Mouse (Mus musculus): ENCODE measurements around the gene Daxx. TPM values are rescaled to one million over a fixed set of nuclear protein-coding genes. Genes with fewer than 3 reads are reported as not detected.
"Not testable (repeated sequence)": the region's sequence is repeated elsewhere in the genome, so short reads cannot be mapped to it uniquely, and the experiment has no call there.

Gene Daxx
- polyA plus RNA-seq, 1 experiment from 2014 or later, result 66.8 TPM

GRCm38 (mm10) chr17:33889941-33890532, 19.2 kb upstream of the Daxx start:
- DNase-seq (ENCODE audit: low spot score), result peak; percentile 30
- not testable (repeated sequence) for H3K27ac ChIP-seq (replicated peaks; ENCODE audit: low read depth, low read length); H3K27me3 ChIP-seq (ENCODE audit: control insufficient read depth, insufficient read depth, low read length); H3K4me1 ChIP-seq (ENCODE audit: control insufficient read depth, insufficient read depth, low read length); H3K9me3 ChIP-seq (ENCODE audit: control insufficient read depth, low read length); H3K36me3 ChIP-seq (ENCODE audit: control insufficient read depth, insufficient read depth, low read length)
- Histone ChIP-seq H3K4me2 (ENCODE audit: low read depth, severe bottlenecking) (peak overlapping the region; percentile 60), H3K9ac (ENCODE audit: low read length) (peak overlapping the region; percentile 73), H3K4me3 (ENCODE audit: low read depth, low read length) (peak overlapping the region; percentile 60)
- WGBS, result under 1% methylated on average over 38 of the region's 44 CpGs
- peak; percentile 54; the same call in 1 of the 2 replicates for ATAC-seq (ENCODE audit: insufficient number of reproducible peaks, low FRiP score, low TSS enrichment, low read depth)

DNA sequence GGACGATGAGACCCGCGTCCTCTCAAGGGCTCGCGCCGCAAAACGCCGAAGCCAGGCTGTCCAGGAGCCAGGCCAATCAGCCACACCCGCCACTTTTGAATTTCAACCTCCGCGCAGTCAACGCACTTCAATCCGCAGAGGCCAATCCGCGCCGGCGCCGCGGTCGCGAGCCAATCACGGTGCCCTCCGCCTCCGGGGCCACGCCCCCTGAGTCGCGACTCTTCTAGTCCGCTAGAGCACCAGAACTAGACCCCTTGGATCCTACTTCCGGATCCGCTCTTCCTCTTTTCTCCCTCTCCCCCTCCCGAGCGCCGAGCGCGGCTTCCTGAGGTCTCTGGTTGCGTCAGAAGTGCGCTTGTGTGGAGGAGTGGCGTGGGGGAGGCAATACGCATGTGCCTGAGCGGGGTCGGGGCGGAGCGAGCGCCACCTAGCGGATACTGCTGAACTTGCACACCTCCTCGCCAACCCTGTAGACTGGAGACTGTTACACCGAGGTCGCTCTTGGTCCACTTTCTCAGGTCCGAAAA, 18.6 kb upstream of the Daxx start, which contains the start of gene Kifc1:
Gene Kifc1, minus strand, starts transcription at position 129 of the 527 bp plus-strand sequence.
- Histone ChIP-seq H3K27ac (replicated peaks; ENCODE audit: low read depth, low read length) (no peak within 1 kb of the TSS; the same call in 1 of the 2 replicates), H3K9me3 (ENCODE audit: control insufficient read depth, low read length) (no peaks in the 10 kb centered on the region), H3K9ac (ENCODE audit: low read length) (peak within 1 kb of the TSS; percentile 73), H3K4me1 (ENCODE audit: control insufficient read depth, insufficient read depth, low read length) (no peaks in the 10 kb centered on the region), H3K27me3 (ENCODE audit: control insufficient read depth, insufficient read depth, low read length) (no peaks in the 10 kb centered on the region), H3K4me3 (ENCODE audit: low read depth, low read length) (peak within 1 kb of the TSS; percentile 60), H3K4me2 (ENCODE audit: low read depth, severe bottlenecking) (peak within 1 kb of the TSS; percentile 60), H3K36me3 (ENCODE audit: control insufficient read depth, insufficient read depth, low read length) (peaks cover 3% of the 10 kb centered on the region; the same call in 1 of the 2 replicates)
- WGBS, result under 1% methylated on average over 48 of the region's 49 CpGs
- peak; percentile 97 for ATAC-seq (ENCODE audit: insufficient number of reproducible peaks, low FRiP score, low TSS enrichment, low read depth)
- DNase-seq (ENCODE audit: low spot score), result peak; percentile 100

- H3K4me3 ChIP-seq (ENCODE audit: low read depth, low read length), result no peak overlapping the region
- ATAC-seq (ENCODE audit: insufficient number of reproducible peaks, low FRiP score, low TSS enrichment, low read depth), result no peak
- no peak overlapping the region for H3K9ac ChIP-seq (ENCODE audit: low read length)
- no peak for DNase-seq (ENCODE audit: low spot score)
- no peaks in the 10 kb centered on the region for H3K36me3 ChIP-seq (ENCODE audit: control insufficient read depth, insufficient read depth, low read length)
- H3K9me3 ChIP-seq (ENCODE audit: control insufficient read depth, low read length), result no peaks in the 10 kb centered on the region
- H3K4me1 ChIP-seq (ENCODE audit: control insufficient read depth, insufficient read depth, low read length), result no peaks in the 10 kb centered on the region
- WGBS, result 69% methylated on average over 2 of the region's 2 CpGs
- H3K4me2 ChIP-seq (ENCODE audit: low read depth, severe bottlenecking), result no peak overlapping the region
- H3K27me3 ChIP-seq (ENCODE audit: control insufficient read depth, insufficient read depth, low read length), result no peaks in the 10 kb centered on the region
- H3K27ac ChIP-seq (replicated peaks; ENCODE audit: low read depth, low read length), result no peak overlapping the region
These were observed 17.9 kb upstream of the Daxx start for GRCm38 (mm10) chr17:33891357-33891756.

DNA sequence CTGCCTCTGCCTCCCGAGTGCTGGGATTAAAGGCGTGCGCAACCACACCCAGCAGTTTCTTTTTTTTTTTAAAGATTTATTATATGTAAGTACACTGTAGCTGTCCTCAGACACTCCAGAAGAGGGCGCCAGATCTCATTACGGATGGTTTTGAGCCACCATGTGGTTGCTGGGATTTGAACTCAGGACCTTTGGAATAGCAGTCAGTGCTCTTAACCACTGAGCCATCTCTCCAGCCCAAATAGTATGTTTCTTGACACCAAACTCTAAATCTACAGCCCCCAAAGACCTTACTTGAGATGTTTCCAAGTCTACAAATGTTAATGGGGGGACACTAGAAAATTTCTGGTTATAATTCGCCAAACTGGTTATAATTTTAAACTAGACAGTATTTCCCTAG, 17.3 kb upstream of the Daxx start:
- WGBS, result 67% methylated on average over 6 of the region's 6 CpGs
- H3K4me2 ChIP-seq (ENCODE audit: low read depth, severe bottlenecking); DNase-seq (ENCODE audit: low spot score); ATAC-seq (ENCODE audit: insufficient number of reproducible peaks, low FRiP score, low TSS enrichment, low read depth); H3K36me3 ChIP-seq (ENCODE audit: control insufficient read depth, insufficient read depth, low read length); H3K4me1 ChIP-seq (ENCODE audit: control insufficient read depth, insufficient read depth, low read length); H3K27ac ChIP-seq (replicated peaks; ENCODE audit: low read depth, low read length); H3K4me3 ChIP-seq (ENCODE audit: low read depth, low read length); H3K27me3 ChIP-seq (ENCODE audit: control insufficient read depth, insufficient read depth, low read length); H3K9ac ChIP-seq (ENCODE audit: low read length); H3K9me3 ChIP-seq (ENCODE audit: control insufficient read depth, low read length): not testable (repeated sequence)

DNA sequence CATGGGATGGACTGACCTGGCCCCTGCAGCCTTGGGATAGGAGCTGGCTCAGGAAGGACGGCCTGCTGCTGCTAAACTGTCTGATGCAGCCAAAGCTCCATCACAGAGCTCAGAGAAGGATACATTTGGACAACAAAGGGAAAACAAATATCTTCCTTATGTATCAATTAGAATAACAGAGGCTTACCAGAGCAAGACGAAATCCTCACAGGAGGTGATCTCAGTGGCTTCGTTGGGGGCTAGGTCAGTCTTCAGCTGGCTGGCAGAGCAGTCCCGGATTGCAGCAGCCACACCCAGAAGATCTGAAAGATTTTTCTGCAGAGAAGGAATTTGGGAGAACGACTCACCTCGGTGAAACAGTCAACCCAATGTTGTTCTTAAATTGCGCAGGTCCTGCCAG, 16.8 kb upstream of the Daxx start:
- WGBS, result 32% methylated on average over 7 of the region's 7 CpGs

GRCm38 (mm10) chr17:33893011-33893410, 16.2 kb upstream of the Daxx start:
- H3K4me1 ChIP-seq (ENCODE audit: control insufficient read depth, insufficient read depth, low read length); H3K27ac ChIP-seq (replicated peaks; ENCODE audit: low read depth, low read length); H3K9ac ChIP-seq (ENCODE audit: low read length); H3K9me3 ChIP-seq (ENCODE audit: control insufficient read depth, low read length); H3K36me3 ChIP-seq (ENCODE audit: control insufficient read depth, insufficient read depth, low read length); H3K4me2 ChIP-seq (ENCODE audit: low read depth, severe bottlenecking); ATAC-seq (ENCODE audit: insufficient number of reproducible peaks, low FRiP score, low TSS enrichment, low read depth); H3K27me3 ChIP-seq (ENCODE audit: control insufficient read depth, insufficient read depth, low read length); H3K4me3 ChIP-seq (ENCODE audit: low read depth, low read length); DNase-seq (ENCODE audit: low spot score): not testable (repeated sequence)
- WGBS, result 82% methylated on average over 4 of the region's 4 CpGs

More for the DNA sequence above, 16.8 kb upstream of the Daxx start:
- H3K9ac ChIP-seq (ENCODE audit: low read length), result no peak overlapping the region
- H3K4me1 ChIP-seq (ENCODE audit: control insufficient read depth, insufficient read depth, low read length), result no peaks in the 10 kb centered on the region
- no peak overlapping the region for H3K27ac ChIP-seq (replicated peaks; ENCODE audit: low read depth, low read length)
- ATAC-seq (ENCODE audit: insufficient number of reproducible peaks, low FRiP score, low TSS enrichment, low read depth) (no peak), DNase-seq (ENCODE audit: low spot score) (no peak)
- H3K9me3 ChIP-seq (ENCODE audit: control insufficient read depth, low read length), result no peaks in the 10 kb centered on the region
- H3K4me2 ChIP-seq (ENCODE audit: low read depth, severe bottlenecking), result no peak overlapping the region
- H3K4me3 ChIP-seq (ENCODE audit: low read depth, low read length), result no peak overlapping the region
- H3K36me3 ChIP-seq (ENCODE audit: control insufficient read depth, insufficient read depth, low read length), result no peaks in the 10 kb centered on the region
- H3K27me3 ChIP-seq (ENCODE audit: control insufficient read depth, insufficient read depth, low read length), result no peaks in the 10 kb centered on the region

GRCm38 (mm10) chr17:33897114-33897794, 12.0 kb upstream of the Daxx start:
- H3K27me3 ChIP-seq (ENCODE audit: control insufficient read depth, insufficient read depth, low read length), result no peaks in the 10 kb centered on the region
- ATAC-seq (ENCODE audit: insufficient number of reproducible peaks, low FRiP score, low TSS enrichment, low read depth), result no peak
- no peaks in the 10 kb centered on the region for H3K9me3 ChIP-seq (ENCODE audit: control insufficient read depth, low read length)
- no peak overlapping the region for H3K9ac ChIP-seq (ENCODE audit: low read length)
- H3K4me3 ChIP-seq (ENCODE audit: low read depth, low read length), result no peak overlapping the region
- WGBS, result 46% methylated on average over 6 of the region's 6 CpGs
- DNase-seq (ENCODE audit: low spot score), result peak; percentile 65
- H3K27ac ChIP-seq (replicated peaks; ENCODE audit: low read depth, low read length), result no peak overlapping the region
- H3K4me1 ChIP-seq (ENCODE audit: control insufficient read depth, insufficient read depth, low read length), result no peaks in the 10 kb centered on the region
- H3K36me3 ChIP-seq (ENCODE audit: control insufficient read depth, insufficient read depth, low read length), result no peaks in the 10 kb centered on the region
- no peak overlapping the region for H3K4me2 ChIP-seq (ENCODE audit: low read depth, severe bottlenecking)

- H3K27ac ChIP-seq (replicated peaks; ENCODE audit: low read depth, low read length); DNase-seq (ENCODE audit: low spot score); H3K4me1 ChIP-seq (ENCODE audit: control insufficient read depth, insufficient read depth, low read length); H3K4me2 ChIP-seq (ENCODE audit: low read depth, severe bottlenecking); ATAC-seq (ENCODE audit: insufficient number of reproducible peaks, low FRiP score, low TSS enrichment, low read depth); H3K9me3 ChIP-seq (ENCODE audit: control insufficient read depth, low read length); H3K4me3 ChIP-seq (ENCODE audit: low read depth, low read length); H3K27me3 ChIP-seq (ENCODE audit: control insufficient read depth, insufficient read depth, low read length); H3K36me3 ChIP-seq (ENCODE audit: control insufficient read depth, insufficient read depth, low read length); H3K9ac ChIP-seq (ENCODE audit: low read length): not testable (repeated sequence)
- WGBS, result 87% methylated on average over 4 of the region's 4 CpGs
These were observed 11.0 kb upstream of the Daxx start for GRCm38 (mm10) chr17:33898193-33898592.
